Mouse (Mus musculus) thymus, adult 2 months (tissue): ENCODE measurements around the gene Sh3bp1. TPM values are rescaled to one million over a fixed set of nuclear protein-coding genes. Genes with fewer than 3 reads are reported as not detected.

ENCODE experiments used
- DNase-seq: peaks from one replicate; pipeline ENCODE4 v3.0.0; 2021
- H3K27ac ChIP-seq: fragments of 200-500 bp; 2 replicates; pipeline ENCODE4 v1.5.1; 2012; ENCODE audit warnings: low read length, control low read depth; ENCODE audit not compliant: control insufficient read depth, insufficient read depth
- H3K27me3 ChIP-seq: fragments of 200-500 bp; 2 replicates; pipeline ENCODE4 v1.6.1; 2012; ENCODE audit warnings: mild to moderate bottlenecking, low read length, moderate library complexity, mixed read lengths; ENCODE audit not compliant: control insufficient read depth, insufficient read depth
- H3K36me3 ChIP-seq: fragments of 200-500 bp; 2 replicates; pipeline ENCODE4 v1.6.1; 2012; ENCODE audit warnings: mild to moderate bottlenecking, low read length, moderate library complexity; ENCODE audit not compliant: control insufficient read depth, insufficient read depth
- H3K4me1 ChIP-seq: fragments of 200-500 bp; replicated peaks from 2 replicates; pipeline ENCODE4 v1.6.1; 2012; ENCODE audit warnings: low read length; ENCODE audit not compliant: control insufficient read depth, insufficient read depth
- H3K4me3 ChIP-seq: fragments of 200-500 bp; 2 replicates; pipeline ENCODE4 v1.5.1; 2012; ENCODE audit warnings: mild to moderate bottlenecking, low read length, control low read depth, moderate library complexity; ENCODE audit not compliant: control insufficient read depth, insufficient read depth
- CTCF ChIP-seq: fragments of 200-500 bp; IDR thresholded peaks from 2 replicates; pipeline ENCODE4 v1.5.1; 2012; ENCODE audit warnings: mild to moderate bottlenecking, control low read depth, low read length, moderate library complexity, borderline replicate concordance; ENCODE audit not compliant: control insufficient read depth, poor library complexity, insufficient read depth; ENCODE audit errors: extremely low read depth
- POLR2A ChIP-seq: fragments of 200-500 bp; IDR thresholded peaks from 2 replicates; pipeline ENCODE4 v1.6.1; 2012; ENCODE audit warnings: mild to moderate bottlenecking, low read length, control low read depth, moderate library complexity; ENCODE audit not compliant: control insufficient read depth, poor library complexity, insufficient read depth; ENCODE audit errors: extremely low read depth
- WGBS: fragments of 180-500 bp; shearing (Covaris S2); methylation state at CpG from one replicate; pipeline ENCODE4 v1.1.7; 2018; 5-methylcytosine and 5-hydroxymethylcytosine counted together
- polyA plus RNA-seq: library from polyadenylated mRNA; depleted of rRNA; stranded (reverse); fragments of >200 nt; gene quantifications from 2 replicates; pipeline ENCODE4 v1.2.3, GENCODE M21; 2012

The Sh3bp1 gene
- polyA plus RNA-seq, 1 experiment = 371 TPM

- H3K4me1 ChIP-seq = peaks cover 37% of the 10 kb centered on the region
- WGBS = 98% methylated on average over 6 of the region's 6 CpGs
- TF ChIP-seq POLR2A = no peak
- no peak for TF ChIP-seq CTCF
These were observed 30.7 kb downstream of the Sh3bp1 start for GRCm38 (mm10) chr15:78930192-78930706.

DNA sequence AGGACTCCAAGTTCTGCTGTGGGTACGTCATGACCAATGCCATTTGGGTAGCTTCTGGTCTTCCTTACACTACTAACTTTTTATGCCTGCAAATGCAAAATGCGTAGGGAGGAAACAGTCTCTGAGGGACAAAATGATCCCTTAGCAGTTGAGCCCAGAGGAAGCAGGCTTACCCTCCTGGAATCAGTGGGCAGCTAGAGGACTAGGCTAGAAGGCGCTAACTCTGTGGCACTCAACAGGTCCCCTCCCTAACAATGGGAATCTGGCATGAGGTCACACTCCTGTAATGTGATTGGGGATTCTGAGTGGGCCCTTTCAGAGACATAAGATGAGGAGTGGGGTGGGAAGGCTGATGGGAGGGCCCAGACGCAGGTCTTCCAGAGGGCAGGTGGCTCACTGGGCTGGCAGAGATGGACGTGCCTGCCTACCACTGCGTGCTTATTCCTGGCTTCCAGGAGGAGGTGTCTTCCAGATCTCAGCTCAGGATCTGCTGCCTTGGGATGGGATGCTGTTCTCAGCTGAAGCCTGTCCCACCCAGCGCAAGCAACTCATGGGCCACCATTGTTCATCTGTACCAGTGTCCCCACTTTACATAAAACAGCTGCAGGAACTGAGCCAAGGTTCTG, 31.3 kb downstream of the Sh3bp1 start:
- Histone ChIP-seq H3K4me3 (no peak overlapping the region), H3K36me3 (no peaks in the 10 kb centered on the region), H3K27me3 (no peaks in the 10 kb centered on the region), H3K4me1 (peaks cover 36% of the 10 kb centered on the region), H3K27ac (no peak overlapping the region)
- no peak for TF ChIP-seq POLR2A
- no peak for DNase-seq
- 97% methylated on average over 7 of the region's 7 CpGs for whole genome bisulfite sequencing

More at GRCm38 (mm10) chr15:78930192-78930706, 30.7 kb downstream of the Sh3bp1 start:
- Histone ChIP-seq H3K36me3 (no peaks in the 10 kb centered on the region), H3K27me3 (no peaks in the 10 kb centered on the region), H3K4me3 (no peak overlapping the region), H3K27ac (no peak overlapping the region)
- no peak for DNase-seq

GRCm38 (mm10) chr15:78931577-78931976, 32.0 kb downstream of the Sh3bp1 start:
- Histone ChIP-seq H3K36me3 (no peaks in the 10 kb centered on the region), H3K4me3 (no peak overlapping the region), H3K27ac (no peak overlapping the region), H3K4me1 (peaks cover 29% of the 10 kb centered on the region), H3K27me3 (no peaks in the 10 kb centered on the region)
- DNase-seq = peak; percentile 74
- 6% methylated on average over 3 of the region's 3 CpGs for WGBS
- peak; percentile 62; the same call in 1 of the 2 replicates for TF ChIP-seq CTCF
- TF ChIP-seq POLR2A = no peak

DNA sequence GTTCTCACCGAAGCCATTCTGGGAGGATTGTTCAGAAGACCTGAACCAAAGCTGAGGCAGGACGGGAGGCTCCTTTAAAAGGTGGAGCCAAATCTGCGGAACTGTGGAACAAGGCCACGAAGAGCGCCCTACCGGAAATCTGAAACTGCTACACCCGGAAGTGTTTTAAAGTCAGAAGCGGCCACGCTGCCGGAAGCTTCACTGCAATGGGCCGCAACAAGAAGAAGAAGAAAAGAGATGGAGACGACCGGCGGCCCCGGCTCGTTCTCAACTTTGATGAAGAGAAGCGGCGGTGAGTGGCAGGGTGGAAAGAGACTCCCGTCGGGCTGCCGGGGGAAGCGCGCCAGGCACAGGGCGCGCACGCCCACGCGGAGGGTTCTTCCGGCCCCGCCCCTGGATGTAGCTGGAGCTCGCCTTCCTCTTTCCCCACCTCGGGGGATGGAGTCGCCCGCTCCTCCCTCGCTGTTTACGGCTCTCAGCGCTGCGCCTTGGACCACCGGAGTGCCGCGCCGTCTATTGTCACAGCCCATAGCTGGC, 35.3 kb downstream of the Sh3bp1 start, which contains the start of gene Nol12:
Nol12 (plus strand) TSS at position 150 of the 537 bp plus-strand sequence.
- Histone ChIP-seq H3K4me1 (peaks cover 13% of the 10 kb centered on the region), H3K36me3 (peaks cover 9% of the 10 kb centered on the region), H3K27ac (peak within 1 kb of the TSS; percentile 77), H3K27me3 (no peaks in the 10 kb centered on the region), H3K4me3 (peak within 1 kb of the TSS; percentile 65)
- under 1% methylated on average over 42 of the region's 42 CpGs for WGBS
- peak; percentile 81 for DNase-seq
- TF ChIP-seq POLR2A (peak; percentile 57), CTCF (0 out of 2 replicates have a peak, but pooled peaks have one; percentile 22)

GRCm38 (mm10) chr15:78936403-78936802, 36.8 kb downstream of the Sh3bp1 start:
- 93% methylated on average over 12 of the region's 12 CpGs for WGBS
- H3K27me3 ChIP-seq = no peaks in the 10 kb centered on the region
- H3K4me1 ChIP-seq = peaks cover 9% of the 10 kb centered on the region
- peaks cover 24% of the 10 kb centered on the region for H3K36me3 ChIP-seq
- TF ChIP-seq POLR2A (no peak), CTCF (no peak)
- H3K4me3 ChIP-seq = no peak overlapping the region
- DNase-seq = no peak
- no peak overlapping the region for H3K27ac ChIP-seq

- no peak for DNase-seq
- peaks cover 6% of the 10 kb centered on the region for H3K4me1 ChIP-seq
- H3K27me3 ChIP-seq = no peaks in the 10 kb centered on the region
- no peak overlapping the region for H3K4me3 ChIP-seq
- TF ChIP-seq POLR2A (no peak), CTCF (no peak)
- no peak overlapping the region for H3K27ac ChIP-seq
- WGBS = 95% methylated on average over 10 of the region's 10 CpGs
- H3K36me3 ChIP-seq = peaks cover 28% of the 10 kb centered on the region
These were observed 37.7 kb downstream of the Sh3bp1 start for GRCm38 (mm10) chr15:78937311-78937710.
